Mouse (Mus musculus): Measurements from ENCODE around the gene Sf3b1.

Gene Sf3b1

GRCm38 (mm10) chr1:55027253-55027801 is at the start of gene Sf3b1:
Sf3b1 (minus strand) TSS chr1:55027481.
- in situ Hi-C loops (cut with MboI; ENCODE audit: unreplicated experiment in 2 of 2), result loop anchor here in 1 of 2 experiments (5.0 kb wide), 1 partner anchor 60 kb away; the partner anchor contains the start of genes Hspd1 and Hspe1

- in situ Hi-C loops (cut with MboI; ENCODE audit: unreplicated experiment in 2 of 2), result loop anchor here in 1 of 2 experiments (10.0 kb wide), 1 partner anchor 298 kb away; no protein-coding TSS in a partner anchor
Measured at GRCm38 (mm10) chr1:55076395-55076743, 49.1 kb upstream of the Sf3b1 start.

GRCm38 (mm10) chr1:55075652-55076394 is 48.5 kb upstream of the Sf3b1 start:
- in situ Hi-C loops (cut with MboI; ENCODE audit: unreplicated experiment in 2 of 2), result loop anchor here in 1 of 2 experiments (10.0 kb wide), 1 partner anchor 299 kb away; no protein-coding TSS in a partner anchor

DNA sequence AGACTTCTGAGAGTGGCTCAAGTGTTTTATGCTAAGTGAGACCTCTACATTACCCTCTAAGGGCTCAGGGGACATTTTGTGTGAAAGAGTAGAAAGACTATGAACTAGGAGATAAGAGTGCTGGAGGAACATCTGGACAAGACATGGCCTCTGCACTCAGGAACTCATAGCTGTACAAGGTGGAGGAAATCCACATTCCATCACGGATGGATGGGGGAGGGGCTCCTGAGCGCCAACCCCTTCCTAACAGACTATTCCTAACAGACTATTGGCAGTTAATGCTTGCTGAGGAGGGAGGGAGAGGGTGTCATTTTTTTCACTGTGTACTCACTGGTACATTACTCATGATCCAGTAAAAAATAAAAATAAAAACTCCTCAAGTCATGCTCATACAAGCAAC is 47.5 kb upstream of the Sf3b1 start:
- in situ Hi-C loops (cut with MboI; ENCODE audit: unreplicated experiment in 2 of 2), result loop anchor here (10.0 to 25.0 kb wide), 2 partner anchors 300 to 663 kb away; no protein-coding TSS in a partner anchor

DNA sequence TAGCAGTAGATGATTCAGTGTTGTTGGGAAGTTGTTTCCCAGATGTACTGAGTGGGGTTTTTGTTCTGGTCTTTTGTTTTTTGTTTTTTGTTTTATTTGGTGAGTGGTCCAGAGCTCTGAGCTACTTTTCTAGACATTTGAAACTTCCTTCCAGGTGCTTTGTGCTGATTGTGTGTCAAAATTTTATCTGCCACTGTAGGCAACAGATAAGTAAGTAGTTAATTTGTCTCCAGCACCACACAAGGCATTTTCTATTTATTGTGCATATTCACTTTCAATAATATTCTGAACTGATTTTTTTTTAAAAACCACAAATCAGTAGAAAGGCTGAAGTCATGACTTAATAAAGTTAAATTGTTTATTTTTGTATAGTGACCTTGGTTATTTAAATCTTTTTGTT is 45.0 kb upstream of the Sf3b1 start:
- in situ Hi-C loops (cut with MboI; ENCODE audit: unreplicated experiment in 2 of 2), result loop anchor here (10.0 to 25.0 kb wide), 2 partner anchors 302 to 665 kb away; no protein-coding TSS in a partner anchor

GRCm38 (mm10) chr1:55061772-55062171 is 34.5 kb upstream of the Sf3b1 start:
- in situ Hi-C loops (cut with MboI; ENCODE audit: unreplicated experiment in 2 of 2), result loop anchor here (25.0 kb wide), 1 partner anchor 676 kb away; no protein-coding TSS in a partner anchor

DNA sequence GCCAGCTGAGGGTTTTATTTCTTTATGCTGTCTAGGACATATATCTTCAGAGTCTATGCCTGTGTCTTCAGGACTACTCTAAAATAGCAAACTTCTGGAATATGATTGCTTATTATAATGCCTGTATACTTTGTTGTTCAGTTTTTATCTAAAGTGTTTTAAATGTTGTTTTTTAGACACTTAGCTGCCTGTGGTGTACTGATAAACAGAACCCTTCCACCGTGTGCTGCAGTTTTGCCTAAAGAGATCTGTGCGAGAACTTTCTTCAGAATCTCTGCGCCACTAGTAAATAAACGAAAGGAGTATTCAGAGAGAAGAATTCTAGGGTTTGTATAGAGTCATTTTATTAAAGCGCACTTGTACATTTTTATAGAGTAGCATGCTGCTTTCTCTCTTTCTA is 33.8 kb upstream of the Sf3b1 start:
- in situ Hi-C loops (cut with MboI; ENCODE audit: unreplicated experiment in 2 of 2), result loop anchor here (25.0 kb wide), 1 partner anchor 676 kb away; no protein-coding TSS in a partner anchor

DNA sequence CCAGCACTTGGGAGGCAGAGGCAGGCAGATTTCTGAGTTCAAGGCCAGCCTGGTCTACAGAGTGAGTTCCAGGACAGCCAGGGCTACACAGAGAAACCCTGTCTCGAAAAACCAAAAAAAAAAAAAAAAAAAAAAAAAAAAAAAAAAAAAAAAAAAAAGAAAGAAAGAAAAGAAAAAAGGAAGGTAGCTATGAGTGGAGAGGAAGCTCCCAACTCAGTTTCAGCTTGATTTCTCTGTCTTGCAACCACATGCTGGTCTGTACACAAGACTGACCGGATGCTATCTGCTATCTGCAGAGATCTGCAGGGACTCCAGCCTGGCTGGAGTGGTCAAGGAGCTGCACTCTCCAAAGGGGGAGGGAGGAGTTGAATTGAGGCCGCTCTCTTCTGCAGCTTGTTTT is 31.1 kb upstream of the Sf3b1 start:
- in situ Hi-C loops (cut with MboI; ENCODE audit: unreplicated experiment in 2 of 2), result loop anchor here (25.0 kb wide), 1 partner anchor 679 kb away; no protein-coding TSS in a partner anchor

DNA sequence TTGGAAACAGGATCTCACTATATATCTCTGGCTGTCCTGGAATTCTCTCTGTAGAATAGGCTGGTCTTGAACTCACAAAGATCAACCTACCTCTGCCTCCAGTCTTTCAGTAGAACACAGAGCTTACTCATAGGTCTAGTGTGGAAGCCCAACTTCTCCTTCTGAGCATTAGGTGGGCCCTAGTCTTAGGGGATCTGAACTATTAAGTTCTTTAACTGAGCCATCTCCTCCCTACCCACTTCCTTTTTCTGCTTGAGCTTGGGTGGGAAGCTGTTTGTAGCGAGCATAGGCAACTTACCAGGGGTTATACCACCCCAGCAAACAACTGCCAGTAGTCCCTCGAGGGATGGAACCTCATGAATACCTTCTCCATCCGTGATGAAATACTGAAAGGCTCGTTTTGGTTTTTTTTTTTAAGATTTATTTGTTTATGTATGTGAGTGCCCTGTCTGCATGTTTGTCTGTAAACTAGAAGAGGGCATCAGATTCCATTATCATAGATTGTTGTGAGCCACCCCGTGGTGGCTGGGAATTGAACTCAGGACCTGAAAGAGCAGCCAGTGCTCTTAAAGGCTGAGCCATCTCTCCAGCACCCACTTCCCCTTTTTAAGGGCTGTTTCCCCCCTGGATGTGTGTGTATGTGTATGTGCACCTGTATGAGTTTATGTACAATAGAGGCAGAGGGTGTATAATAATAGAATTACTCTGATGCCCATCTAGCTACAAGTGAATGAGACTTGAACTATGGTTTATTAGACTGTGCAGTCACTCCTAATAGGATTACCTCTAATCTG is 28.2 kb upstream of the Sf3b1 start:
- in situ Hi-C loops (cut with MboI; ENCODE audit: unreplicated experiment in 2 of 2), result loop anchor here (25.0 kb wide), 1 partner anchor 682 kb away; no protein-coding TSS in a partner anchor

DNA sequence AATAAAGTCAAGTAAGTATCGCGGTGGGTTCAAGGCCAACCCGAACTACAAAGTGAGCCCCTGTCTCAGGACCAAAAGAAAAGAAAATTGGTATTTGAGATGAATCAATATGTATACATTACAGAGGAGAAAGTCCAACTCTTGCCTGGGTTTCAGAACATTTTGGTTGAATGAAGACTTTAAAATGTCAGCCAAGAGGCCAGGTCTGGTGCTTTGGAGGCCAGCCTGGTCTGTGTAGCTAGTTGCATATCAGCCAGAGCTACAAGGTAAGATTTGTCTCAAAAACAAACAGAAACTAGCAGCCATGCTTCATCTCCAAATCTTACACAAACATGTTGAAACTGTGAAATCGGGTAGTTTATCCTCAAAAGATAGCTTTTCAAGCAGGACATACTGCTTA is 26.3 kb upstream of the Sf3b1 start:
- in situ Hi-C loops (cut with MboI; ENCODE audit: unreplicated experiment in 2 of 2), result loop anchor here (25.0 kb wide), 1 partner anchor 684 kb away; no protein-coding TSS in a partner anchor

- in situ Hi-C loops (cut with MboI; ENCODE audit: unreplicated experiment in 2 of 2), result loop anchor here (25.0 kb wide), 1 partner anchor 684 kb away; no protein-coding TSS in a partner anchor
Measured at GRCm38 (mm10) chr1:55053005-55053404, 25.7 kb upstream of the Sf3b1 start.

- in situ Hi-C loops (cut with MboI; ENCODE audit: unreplicated experiment in 2 of 2), result loop anchor here (25.0 kb wide), 1 partner anchor 685 kb away; no protein-coding TSS in a partner anchor
Measured at GRCm38 (mm10) chr1:55052355-55052953, 25.2 kb upstream of the Sf3b1 start, which contains the start of gene Coq10b. Coq10b (plus strand) TSS chr1:55052770.

DNA sequence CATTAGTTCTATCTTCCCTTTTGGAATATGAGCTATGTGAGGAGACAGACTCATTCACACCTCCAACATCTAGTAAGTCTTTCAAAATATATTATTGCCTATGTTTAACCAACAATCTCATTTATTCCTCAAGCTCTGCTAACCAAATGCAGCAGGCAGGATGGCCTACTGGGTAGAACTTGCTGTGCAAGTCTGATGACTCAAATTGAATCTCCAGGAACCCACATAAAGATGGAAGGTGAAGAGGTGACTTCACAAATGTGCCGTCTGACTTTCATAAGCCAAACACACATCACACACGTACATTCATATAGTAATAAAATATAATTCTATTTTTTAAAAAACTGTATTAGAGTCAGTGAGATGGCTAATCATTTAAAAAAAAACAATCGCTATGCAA is 24.4 kb upstream of the Sf3b1 start:
- in situ Hi-C loops (cut with MboI; ENCODE audit: unreplicated experiment in 2 of 2), result loop anchor here (25.0 kb wide), 1 partner anchor 686 kb away; no protein-coding TSS in a partner anchor

- in situ Hi-C loops (cut with MboI; ENCODE audit: unreplicated experiment in 2 of 2), result no loop called here
Measured at GRCm38 (mm10) chr1:55048841-55049587, 21.7 kb upstream of the Sf3b1 start.

- in situ Hi-C loops (cut with MboI; ENCODE audit: unreplicated experiment in 2 of 2), result no loop called here
Measured at GRCm38 (mm10) chr1:55043164-55043563, 15.9 kb upstream of the Sf3b1 start.

DNA sequence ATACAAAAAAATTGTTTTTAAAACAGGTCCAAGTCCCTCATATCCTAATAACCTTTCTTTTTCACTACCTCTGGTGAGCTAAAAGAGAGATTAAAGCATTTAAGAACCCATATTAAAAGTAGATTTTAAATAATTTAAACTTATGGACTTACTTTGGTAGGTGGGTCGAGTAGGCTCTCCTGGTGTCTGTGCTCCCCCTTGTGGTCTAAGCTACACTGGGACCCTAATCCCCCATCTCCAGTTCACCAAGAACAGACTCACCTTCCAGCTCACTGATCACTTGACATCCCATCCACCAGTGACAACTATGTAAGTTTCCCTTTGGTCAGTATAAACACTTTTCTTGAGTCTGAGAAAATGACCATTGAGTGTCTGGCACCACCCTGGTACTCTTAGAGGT is 15.0 kb upstream of the Sf3b1 start:
- in situ Hi-C loops (cut with MboI; ENCODE audit: unreplicated experiment in 2 of 2), result no loop called here

GRCm38 (mm10) chr1:55041691-55042090 is 14.4 kb upstream of the Sf3b1 start:
- in situ Hi-C loops (cut with MboI; ENCODE audit: unreplicated experiment in 2 of 2), result no loop called here

DNA sequence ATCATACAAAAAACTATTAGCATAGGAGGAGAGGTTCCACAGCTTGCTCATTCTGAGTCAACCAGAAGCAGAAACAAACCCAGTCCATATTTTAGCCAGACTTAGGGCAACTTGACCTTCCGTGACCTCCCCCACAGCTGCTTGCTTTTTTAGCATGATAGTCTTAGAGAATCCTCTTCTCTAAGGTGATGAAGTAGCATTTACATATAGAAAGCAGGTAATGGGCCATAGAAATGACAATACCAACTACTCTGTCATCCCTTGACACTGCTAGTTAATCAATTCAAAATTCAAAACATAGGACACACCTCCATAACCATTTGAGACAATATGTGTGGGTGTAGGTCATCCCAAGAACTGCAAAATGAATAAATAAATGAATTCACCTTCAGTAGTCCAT is 12.7 kb upstream of the Sf3b1 start:
- in situ Hi-C loops (cut with MboI; ENCODE audit: unreplicated experiment in 2 of 2), result no loop called here

DNA sequence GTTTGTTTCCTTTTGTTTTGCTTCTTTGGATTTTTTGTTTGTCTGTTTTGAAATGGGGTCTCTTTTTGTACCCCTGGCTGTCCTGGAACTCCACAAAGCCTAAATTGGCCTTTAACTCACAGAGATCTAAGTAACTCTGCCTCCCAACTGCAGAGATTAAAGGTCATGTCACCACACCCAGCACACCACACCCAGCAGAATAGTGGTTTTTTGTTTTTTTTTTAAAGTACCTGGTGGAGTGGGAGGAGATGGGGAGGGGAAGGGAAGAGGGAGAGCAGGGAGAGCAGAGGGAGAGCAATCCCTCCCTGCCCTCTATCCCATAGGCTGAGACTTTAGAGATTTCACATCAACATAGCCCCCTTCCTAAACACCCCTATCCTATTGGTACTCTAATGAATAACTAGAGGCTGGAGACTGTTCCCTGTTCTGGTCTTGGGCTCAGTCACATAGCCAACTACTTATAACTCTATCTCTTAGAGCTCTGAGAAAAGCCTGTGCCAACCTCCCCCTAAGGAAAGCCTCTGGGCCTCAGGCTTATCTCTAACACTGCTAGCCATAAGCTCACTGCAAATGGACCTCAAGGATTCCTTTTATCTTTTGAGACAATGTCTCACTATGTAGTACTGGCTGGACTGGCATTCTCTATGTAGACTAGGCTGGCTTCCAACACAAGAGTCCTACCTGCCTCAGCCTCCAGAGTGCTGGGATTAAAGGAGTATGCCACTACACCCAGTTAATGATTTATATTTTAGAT is 3.9 kb upstream of the Sf3b1 start:
- in situ Hi-C loops (cut with MboI; ENCODE audit: unreplicated experiment in 2 of 2), result no loop called here
